Mouse (Mus musculus) lung, adult 18-20 months (tissue): Measurements from ENCODE around the gene Mymx.
A peak's percentile ranks its signal among the peaks of the same experiment; 100 is the strongest.

Source experiments
- DNase-seq, 2 experiments: peaks; one replicate each; pipeline ENCODE4 v3.0.0; 2022; ENCODE audit warnings: mixed read lengths in 2 of 2

The Mymx gene

GRCm38 (mm10) chr17:45566360-45567161, 35.3 kb downstream of the Mymx start:
- DNase-seq, result no peak

- DNase-seq, result no peak
Measured at GRCm38 (mm10) chr17:45566031-45566359, 35.9 kb downstream of the Mymx start.

GRCm38 (mm10) chr17:45565103-45565502, 36.8 kb downstream of the Mymx start:
- DNase-seq, result no peak

- no peak for DNase-seq
Measured at GRCm38 (mm10) chr17:45564531-45565084, 37.3 kb downstream of the Mymx start.

- peak; percentile 93 to 94 for DNase-seq
Measured at GRCm38 (mm10) chr17:45563655-45564530, 38.0 kb downstream of the Mymx start, which contains the start of gene Slc35b2. Gene Slc35b2 (plus strand): TSS chr17:45563874.

GRCm38 (mm10) chr17:45563216-45563615, 38.7 kb downstream of the Mymx start:
- no peak for DNase-seq

- no peak for DNase-seq
Measured at GRCm38 (mm10) chr17:45559732-45560525, 42.0 kb downstream of the Mymx start.

GRCm38 (mm10) chr17:45557998-45558862, 43.7 kb downstream of the Mymx start:
- no peak for DNase-seq

- DNase-seq, result no peak
Measured at GRCm38 (mm10) chr17:45557246-45557824, 44.6 kb downstream of the Mymx start.

- DNase-seq, result no peak
Measured at GRCm38 (mm10) chr17:45556514-45557245, 45.2 kb downstream of the Mymx start.

- DNase-seq, result no peak
Measured at GRCm38 (mm10) chr17:45556107-45556489, 45.8 kb downstream of the Mymx start.

- DNase-seq, result peak; percentile 96 to 97
Measured at GRCm38 (mm10) chr17:45555452-45556106, 46.3 kb downstream of the Mymx start, which contains the start of gene Nfkbie. Gene Nfkbie (plus strand): TSS chr17:45555703.

- DNase-seq, result no peak
Measured at GRCm38 (mm10) chr17:45554420-45554819, 47.5 kb downstream of the Mymx start.

GRCm38 (mm10) chr17:45553065-45553464, 48.8 kb downstream of the Mymx start:
- no peak for DNase-seq

GRCm38 (mm10) chr17:45551816-45552451, 50.0 kb downstream of the Mymx start:
- peak; percentile 74 to 78 for DNase-seq

GRCm38 (mm10) chr17:45551249-45551796, 50.6 kb downstream of the Mymx start:
- DNase-seq, result no peak
